Mouse (Mus musculus): ENCODE measurements at regions not wholly inside any gene's neighbourhood (a gene's known extent, or its start where the extent isn't known, plus 50 kb on each side); places are given as distances from the start of the nearest gene placed in this dataset.

DNA sequence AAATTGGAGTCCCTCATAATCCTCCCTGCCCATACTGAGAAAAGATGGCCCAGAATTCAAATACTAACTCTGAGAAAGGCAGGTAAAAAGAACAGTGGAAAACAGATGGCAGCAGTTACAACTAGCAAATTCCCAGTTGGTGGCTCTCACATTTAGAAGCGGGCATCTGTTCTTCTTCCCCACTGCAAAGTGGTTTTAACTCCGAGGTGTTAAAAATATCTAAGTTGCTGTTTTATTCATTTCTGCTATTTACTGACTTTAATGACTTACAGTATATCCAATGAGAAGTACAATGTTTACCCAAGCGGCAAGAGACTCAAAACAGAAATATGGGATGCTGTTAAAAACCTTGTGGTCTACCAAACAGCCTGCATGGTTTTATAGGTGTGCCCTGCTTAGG is 189.2 kb upstream of the Elavl2 start:
- no peak for TF ChIP-seq EP300 (optimal IDR thresholded peaks at IDR 0.05)
- TF ChIP-seq CTCF (IDR thresholded peaks at IDR 0.05; ENCODE audit: low read depth), result no peak

All from stomach, postnatal 0 days (tissue).